Mouse (Mus musculus) heart, embryonic 11.5 days (tissue): ENCODE data around the gene Nkx2-3. TPM values are rescaled to one million over a fixed set of nuclear protein-coding genes. Genes with fewer than 3 reads are reported as not detected.

Experiments used
- ATAC-seq: fragments of 200-750 bp; cut with Nextera tagmentation; replicated peaks from 2 replicates; pipeline ENCODE4 v1.8.0; 2017; ENCODE audit warnings: moderate library complexity; ENCODE audit not compliant: insufficient number of reproducible peaks, low FRiP score, low TSS enrichment
- H3K27ac ChIP-seq: fragments of 300-500 bp; sonication (generic); 2 replicates; pipeline ENCODE4 v1.5.1; 2014; ENCODE audit warnings: mild to moderate bottlenecking, low read depth, low read length
- H3K27me3 ChIP-seq: fragments of 300-500 bp; sonication (generic); 2 replicates; pipeline ENCODE4 v1.6.1; 2014; ENCODE audit warnings: mild to moderate bottlenecking, low read length, mixed read lengths; ENCODE audit not compliant: control insufficient read depth, insufficient read depth
- H3K36me3 ChIP-seq: fragments of 300-500 bp; sonication (generic); 2 replicates; pipeline ENCODE4 v1.6.1; 2014; ENCODE audit warnings: mild to moderate bottlenecking, low read length, moderate library complexity, mixed read lengths; ENCODE audit not compliant: control insufficient read depth, insufficient read depth
- H3K4me1 ChIP-seq: fragments of 300-500 bp; sonication (generic); 2 replicates; pipeline ENCODE4 v1.6.1; 2014; ENCODE audit warnings: low read length; ENCODE audit not compliant: control insufficient read depth, insufficient read depth
- H3K4me2 ChIP-seq: fragments of 300-500 bp; sonication (generic); 2 replicates; pipeline ENCODE4 v1.6.1; 2014; ENCODE audit warnings: mild to moderate bottlenecking, moderate library complexity
- H3K4me3 ChIP-seq: fragments of 300-500 bp; sonication (generic); 2 replicates; pipeline ENCODE4 v1.5.1; 2014; ENCODE audit warnings: low read depth, low read length
- H3K9ac ChIP-seq: fragments of 300-500 bp; sonication (generic); 2 replicates; pipeline ENCODE4 v1.6.1; 2014; ENCODE audit warnings: mild to moderate bottlenecking, low read depth, low read length, moderate library complexity
- H3K9me3 ChIP-seq: fragments of 300-500 bp; sonication (generic); replicated peaks from 2 replicates; pipeline ENCODE4 v1.6.1; 2016; ENCODE audit warnings: low read length; ENCODE audit not compliant: control insufficient read depth
- WGBS: fragments of 180-500 bp; shearing (Covaris S2); extraction: QIAGEN DNeasy Blood & Tissue Kit; methylation state at CpG from one replicate; pipeline ENCODE4 v1.1.7; 2014; ENCODE audit not compliant: insufficient replicate concordance; 5-methylcytosine and 5-hydroxymethylcytosine counted together
- microRNA-seq: library from miRNA; unstranded; fragments of <30 nt; microRNA quantifications from one replicate; pipeline ENCODE4, GENCODE M21; 2016; ENCODE audit warnings: borderline number of aligned reads
- polyA plus RNA-seq: library from polyadenylated mRNA; unstranded; fragments of >200 nt; fragmentation: Nextera tagmentation; extraction: Ambion mirVana; gene quantifications from 2 replicates; pipeline ENCODE4 v1.2.1, GENCODE M21; 2014

The Nkx2-3 gene
- polyA plus RNA-seq, 1 experiment from 2014 or later: not detected

DNA sequence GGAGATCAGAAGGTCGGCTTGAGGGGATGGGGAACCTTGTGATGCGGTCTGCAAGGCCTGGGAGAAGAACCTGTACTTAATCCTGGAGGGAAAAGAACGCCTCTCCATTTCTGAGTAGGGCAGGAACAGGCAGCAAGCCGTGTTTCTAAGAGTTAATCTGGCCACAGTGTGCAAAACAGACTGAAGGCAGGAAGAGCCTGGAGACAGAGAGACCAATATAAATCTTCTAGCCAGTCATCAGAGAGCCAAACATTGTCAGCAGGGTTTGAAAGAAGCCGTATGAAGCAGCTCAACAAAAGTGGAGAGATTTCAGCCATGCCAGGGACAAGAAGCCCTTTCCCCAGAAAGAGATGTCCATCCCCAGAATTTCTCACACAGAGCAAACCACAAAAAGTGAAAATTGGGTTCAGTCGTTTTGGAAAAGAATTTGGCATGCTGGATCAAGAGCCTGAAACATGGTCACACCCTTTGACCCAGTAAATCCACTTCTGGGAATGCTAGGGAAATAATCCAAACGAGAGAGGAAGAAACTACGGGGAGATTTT is 39.2 kb downstream of the Nkx2-3 start:
- Histone ChIP-seq H3K36me3 (no peaks in the 10 kb centered on the region), H3K9me3 (no peaks in the 10 kb centered on the region), H3K9ac (no peak overlapping the region), H3K27ac (no peak overlapping the region), H3K27me3 (peaks cover 32% of the 10 kb centered on the region), H3K4me1 (no peaks in the 10 kb centered on the region), H3K4me2 (no peak overlapping the region), H3K4me3 (no peak overlapping the region)
- no peak for ATAC-seq
- WGBS: 59% methylated on average over 8 of the region's 8 CpGs

GRCm38 (mm10) chr19:43655735-43656492 is 43.8 kb downstream of the Nkx2-3 start:
- whole genome bisulfite sequencing: 38% methylated on average over 11 of the region's 11 CpGs
- no peak for ATAC-seq
- Histone ChIP-seq H3K9ac (no peak overlapping the region), H3K4me1 (no peaks in the 10 kb centered on the region), H3K27me3 (peaks cover 31% of the 10 kb centered on the region), H3K27ac (no peak overlapping the region), H3K4me3 (no peak overlapping the region), H3K9me3 (no peaks in the 10 kb centered on the region), H3K4me2 (no peak overlapping the region), H3K36me3 (no peaks in the 10 kb centered on the region)

DNA sequence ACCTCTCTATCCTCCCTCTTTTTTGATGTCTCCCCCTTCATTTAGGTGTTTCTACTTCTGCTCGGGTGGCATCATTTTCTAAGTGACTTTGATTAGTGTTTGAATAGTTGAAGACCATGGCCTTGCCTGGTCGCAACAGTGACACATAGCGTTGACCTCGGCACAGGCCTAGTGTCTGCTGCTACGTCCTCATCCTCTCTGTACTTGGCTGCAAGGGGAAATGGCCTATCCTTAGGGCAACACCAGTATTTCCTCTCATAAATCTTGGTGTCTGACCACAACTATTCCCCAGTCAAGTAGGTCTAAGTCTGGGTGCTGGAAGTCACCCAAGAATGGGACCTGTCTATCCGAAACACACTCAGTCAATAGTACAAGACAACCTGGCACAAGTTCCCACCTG is 47.5 kb downstream of the Nkx2-3 start:
- Histone ChIP-seq H3K36me3 (peaks cover 4% of the 10 kb centered on the region; the same call in 1 of the 2 replicates), H3K9me3 (no peaks in the 10 kb centered on the region), H3K27me3 (peaks cover 4% of the 10 kb centered on the region; the same call in 1 of the 2 replicates), H3K4me2 (no peak overlapping the region), H3K4me1 (no peaks in the 10 kb centered on the region), H3K9ac (no peak overlapping the region), H3K27ac (no peak overlapping the region), H3K4me3 (no peak overlapping the region)
- ATAC-seq: no peak
- 68% methylated on average over 6 of the region's 6 CpGs for WGBS

DNA sequence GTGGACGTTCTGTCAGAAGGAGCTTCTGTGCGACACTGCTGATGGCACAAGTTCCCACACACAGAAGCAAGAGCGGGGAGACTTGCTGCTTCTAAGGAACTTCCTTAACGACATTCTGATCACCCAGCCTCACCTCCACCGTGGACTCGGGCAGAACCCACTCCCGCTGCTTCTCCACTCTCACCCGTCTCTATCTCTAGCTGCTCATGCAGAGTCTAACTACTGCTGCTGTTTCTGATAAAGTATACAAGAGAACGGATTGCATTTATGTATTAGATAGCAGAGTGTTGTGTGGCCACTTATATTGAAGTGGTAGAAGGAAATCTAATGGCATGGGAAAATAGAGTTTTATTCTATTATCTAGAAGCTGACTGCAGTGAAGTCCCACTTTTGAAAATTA is 48.6 kb downstream of the Nkx2-3 start:
- no peak overlapping the region for H3K4me3 ChIP-seq
- ATAC-seq: no peak
- H3K4me2 ChIP-seq: no peak overlapping the region
- no peaks in the 10 kb centered on the region; the same call in 1 of the 2 replicates for H3K27me3 ChIP-seq
- WGBS: 74% methylated on average over 9 of the region's 9 CpGs
- H3K4me1 ChIP-seq: no peaks in the 10 kb centered on the region
- no peaks in the 10 kb centered on the region for H3K9me3 ChIP-seq
- no peak overlapping the region for H3K9ac ChIP-seq
- no peak overlapping the region for H3K27ac ChIP-seq
- H3K36me3 ChIP-seq: peaks cover 4% of the 10 kb centered on the region; the same call in 1 of the 2 replicates

DNA sequence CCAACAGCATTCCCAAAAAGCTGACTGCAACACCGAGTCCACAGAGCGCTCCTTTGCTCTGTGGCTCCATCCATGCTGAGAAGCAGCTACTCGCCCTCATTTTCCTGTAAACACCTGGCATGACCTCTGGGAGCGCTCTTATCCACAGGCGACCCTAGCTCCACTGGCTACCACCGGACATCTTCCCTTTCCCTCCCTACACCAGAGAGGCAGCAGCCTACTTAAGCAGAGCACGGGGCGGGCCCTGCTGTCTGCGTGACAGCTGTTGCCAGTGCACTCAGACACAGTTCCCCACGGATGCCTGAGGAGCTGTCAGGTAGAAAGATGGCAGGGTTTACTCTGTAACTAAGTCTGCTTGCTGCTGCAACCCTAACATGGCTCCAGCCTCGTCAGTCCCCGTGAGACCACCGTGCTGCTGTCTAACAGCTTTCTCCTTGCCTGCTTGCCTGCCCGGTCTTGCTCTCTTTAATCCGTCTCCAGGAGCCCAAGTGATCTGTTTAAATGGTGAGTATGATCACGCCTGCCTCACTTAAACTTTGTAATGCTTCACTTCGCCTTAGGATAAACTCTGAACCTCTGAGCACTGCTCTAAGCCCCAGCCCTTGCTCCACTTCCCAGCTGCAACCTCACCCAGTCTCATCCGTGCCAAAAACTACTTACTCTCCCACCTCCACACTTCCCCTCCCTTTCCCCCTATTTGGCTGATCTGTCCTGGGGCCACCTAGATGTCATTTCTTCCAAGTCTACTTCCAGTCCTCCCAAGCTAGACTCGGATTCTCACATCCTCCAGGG is 50.2 kb downstream of the Nkx2-3 start:
- H3K27ac ChIP-seq: no peak overlapping the region
- no peak overlapping the region for H3K9ac ChIP-seq
- peaks cover 4% of the 10 kb centered on the region; the same call in 1 of the 2 replicates for H3K36me3 ChIP-seq
- no peak for ATAC-seq
- WGBS: 39% methylated on average over 19 of the region's 19 CpGs
- H3K4me2 ChIP-seq: no peak overlapping the region
- H3K27me3 ChIP-seq: no peaks in the 10 kb centered on the region
- H3K4me1 ChIP-seq: no peaks in the 10 kb centered on the region
- no peaks in the 10 kb centered on the region for H3K9me3 ChIP-seq
- no peak overlapping the region for H3K4me3 ChIP-seq

GRCm38 (mm10) chr19:43663471-43663870 is 51.3 kb downstream of the Nkx2-3 start:
- WGBS: 83% methylated on average over 8 of the region's 8 CpGs
- Histone ChIP-seq H3K9ac (no peak overlapping the region), H3K27ac (no peak overlapping the region), H3K4me2 (no peak overlapping the region), H3K27me3 (no peaks in the 10 kb centered on the region), H3K4me1 (no peaks in the 10 kb centered on the region), H3K4me3 (no peak overlapping the region), H3K9me3 (no peaks in the 10 kb centered on the region), H3K36me3 (peaks cover 4% of the 10 kb centered on the region; the same call in 1 of the 2 replicates)
- ATAC-seq: no peak

Small RNA genes within 50 kb of the gene (microRNA-seq; reads per million reads assigned to microRNA genes)
- gene Gm22646: not detected

Other genes with a start within 250 kb of the Nkx2-3 start
- gene Hpse2, start 224.0 kb upstream of the Nkx2-3 start, polyA plus RNA-seq: 0.27 TPM in 1 of 2 replicates, not detected in the other
- 0.11 and 0.20 TPM in 2 replicates for gene Cnnm1, start 171.9 kb upstream of the Nkx2-3 start, polyA plus RNA-seq
- 134 and 158 TPM in 2 replicates for gene Got1, start 87.7 kb upstream of the Nkx2-3 start, polyA plus RNA-seq
- gene Slc25a28, start 62.6 kb downstream of the Nkx2-3 start, polyA plus RNA-seq: 5.7 and 9.5 TPM in 2 replicates
- gene Entpd7, start 77.3 kb downstream of the Nkx2-3 start, polyA plus RNA-seq: 9.1 and 10.6 TPM in 2 replicates
- gene Cutc, start 140.7 kb downstream of the Nkx2-3 start, polyA plus RNA-seq: 8.6 and 10.9 TPM in 2 replicates
- gene Cox15, start 140.7 kb downstream of the Nkx2-3 start, polyA plus RNA-seq: 8.8 and 10.4 TPM in 2 replicates
- gene Abcc2, start 169.9 kb downstream of the Nkx2-3 start, polyA plus RNA-seq: 0.03 and 0.04 TPM in 2 replicates